8 mouse cellular contexts compared by ENCODE assay signal in the genomic region with DNA sequence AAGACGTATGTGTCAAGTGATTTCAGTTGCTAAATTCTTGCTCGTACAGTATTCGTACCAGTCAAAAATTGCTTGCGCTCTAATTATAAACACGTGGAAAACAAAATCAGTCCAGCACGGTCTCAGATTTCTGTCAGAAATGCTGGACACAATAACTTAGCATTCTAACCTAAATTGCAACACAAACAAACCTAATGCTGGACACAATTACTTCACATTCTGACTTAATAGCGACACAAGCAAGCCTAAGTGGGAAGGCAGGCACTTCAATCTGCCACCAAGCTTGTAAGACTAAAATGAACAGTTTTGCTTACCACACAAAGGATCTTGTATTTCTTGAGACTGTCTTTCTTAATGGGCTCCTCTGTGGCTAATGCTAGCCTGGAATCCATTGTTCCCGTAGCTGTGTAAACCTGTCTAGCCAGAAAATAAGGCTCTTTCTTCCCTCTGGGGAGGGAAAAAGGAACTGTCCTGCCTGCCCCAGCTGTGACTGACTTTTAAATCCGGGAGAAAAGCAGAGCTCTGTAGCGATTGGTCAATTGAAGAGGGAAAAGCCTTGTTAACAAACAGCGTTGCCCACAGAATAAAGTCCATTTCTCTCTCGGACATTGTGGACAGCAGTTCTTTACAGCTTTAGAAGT. TPM values are rescaled to one million over a fixed set of nuclear protein-coding genes. Genes with fewer than 3 reads are reported as not detected.
DNase-seq lines count a peak whose midpoint lies in the region; ATAC-seq and TF ChIP-seq lines count a peak whose summit lies in the region.

No protein-coding gene starts in this region.

- 33% methylated on average over 12 of the region's 12 CpGs for WGBS in kidney, embryonic 16.5 days
- WGBS in thymus, adult 2 months = 79% methylated on average over 12 of the region's 12 CpGs

- 0 out of 2 replicates have a peak overlapping the region, but pooled peaks have one; percentile 9 for H3K27ac ChIP-seq in kidney, embryonic 16.5 days (ENCODE audit: low read length)
- H3K27ac ChIP-seq in thymus, adult 2 months (ENCODE audit: control insufficient read depth, insufficient read depth, low read length) = no peak overlapping the region

- H3K4me1 ChIP-seq in kidney, embryonic 16.5 days (ENCODE audit: insufficient read depth, low read length) = peaks cover 17% of the 10 kb centered on the region
- no peaks in the 10 kb centered on the region for H3K4me1 ChIP-seq in thymus, adult 2 months (replicated peaks; ENCODE audit: control insufficient read depth, insufficient read depth, low read length)

- H3K9ac ChIP-seq in kidney, embryonic 16.5 days (replicated peaks; ENCODE audit: low read length) = peak overlapping the region; percentile 49

- DNase-seq in heart, adult 18-20 months = peak; percentile 32 to 44
- no peak for DNase-seq in heart, adult 11 months
- DNase-seq in gonadal fat pad, adult 2 months (ENCODE audit: low read depth) = peak; percentile 28
- peak; percentile 46 for DNase-seq in neural tube, embryonic 10.5 days (ENCODE audit: extremely low spot score, low spot score)
- no peak for DNase-seq in thymus, adult 2 months
- no peak for DNase-seq in frontal cortex, postnatal 25 days (ENCODE audit: low spot score in 2 of 2)
- DNase-seq in layer of hippocampus, adult 9-11 months = no peak

- ATAC-seq in kidney, embryonic 16.5 days (ENCODE audit: low FRiP score, low TSS enrichment) = no peak

- peaks cover 5% of the 10 kb centered on the region; the same call in 1 of the 2 replicates for H3K9me3 ChIP-seq in kidney, embryonic 16.5 days (ENCODE audit: low read length)

- H3K4me2 ChIP-seq in kidney, embryonic 16.5 days (replicated peaks; ENCODE audit: low read depth, low read length) = peak overlapping the region; percentile 50

- H3K4me3 ChIP-seq in kidney, embryonic 16.5 days (ENCODE audit: low read length) = peak overlapping the region; percentile 27
- no peak overlapping the region for H3K4me3 ChIP-seq in thymus, adult 2 months (ENCODE audit: control insufficient read depth, insufficient read depth, low read length)

- no peaks in the 10 kb centered on the region for H3K27me3 ChIP-seq in kidney, embryonic 16.5 days (ENCODE audit: insufficient read depth, low read length)
- H3K27me3 ChIP-seq in thymus, adult 2 months (ENCODE audit: control insufficient read depth, insufficient read depth, low read length) = no peaks in the 10 kb centered on the region

- TF ChIP-seq CTCF in thymus, adult 2 months (IDR thresholded peaks at IDR 0.05; ENCODE audit: borderline replicate concordance, control insufficient read depth, extremely low read depth, insufficient read depth, low read length, poor library complexity) = no peak

- TF ChIP-seq POLR2A in thymus, adult 2 months (IDR thresholded peaks at IDR 0.05; ENCODE audit: control insufficient read depth, extremely low read depth, insufficient read depth, low read length, poor library complexity) = no peak

- no peaks in the 10 kb centered on the region for H3K36me3 ChIP-seq in kidney, embryonic 16.5 days (ENCODE audit: insufficient read depth, low read length)
- no peaks in the 10 kb centered on the region for H3K36me3 ChIP-seq in thymus, adult 2 months (ENCODE audit: control insufficient read depth, insufficient read depth, low read length)

RNA-seq across cellular contexts. Expression of a gene that starts 6.8 kb away (rescaled TPM):
- total RNA-seq in heart, adult 18-20 months (2021) = 1 to 10 TPM; 3.0 to 3.2 TPM
- polyA plus RNA-seq in gonadal fat pad, adult 2 months (2012; rRNA removed) = 2.4 and 2.5 TPM in 2 replicates
- polyA plus RNA-seq in kidney, embryonic 16.5 days (2015; fragmentation: Nextera tagmentation; extraction: Ambion mirVana) = 4.4 and 6.7 TPM in 2 replicates
- 0.53 and 0.57 TPM in 2 replicates for polyA plus RNA-seq in thymus, adult 2 months (2012; rRNA removed)

RNA-seq across cellular contexts. Expression of a gene that starts 34.0 kb away (rescaled TPM):
- 10 to 100 TPM; 14.0 to 15.6 TPM for total RNA-seq in heart, adult 18-20 months (2021)
- polyA plus RNA-seq in gonadal fat pad, adult 2 months (2012; rRNA removed) = 17.3 and 17.5 TPM in 2 replicates
- polyA plus RNA-seq in kidney, embryonic 16.5 days (2015; fragmentation: Nextera tagmentation; extraction: Ambion mirVana) = 24.0 and 26.6 TPM in 2 replicates
- 28.9 and 30.9 TPM in 2 replicates for polyA plus RNA-seq in thymus, adult 2 months (2012; rRNA removed)

Comparison
In these comparisons a context has a peak if more than half of its experiments do, and no peak if none do; other contexts are left out.
1. DNase-seq: peak in heart, adult 18-20 months (2 of 2), gonadal fat pad, adult 2 months (single experiment) and neural tube, embryonic 10.5 days (single experiment); none in heart, adult 11 months (single experiment), thymus, adult 2 months (single experiment), frontal cortex, postnatal 25 days (0 of 2) and layer of hippocampus, adult 9-11 months (single experiment).